Mouse (Mus musculus): ENCODE results near the gene Hdhd5. TPM values are rescaled to one million over a fixed set of nuclear protein-coding genes. Genes with fewer than 3 reads are reported as not detected.
A peak's percentile ranks its signal among the peaks of the same experiment; 100 is the strongest.

Gene Hdhd5
- total RNA-seq, 2 experiments from 2014 or later: 20.1 to 21.7 TPM

DNA sequence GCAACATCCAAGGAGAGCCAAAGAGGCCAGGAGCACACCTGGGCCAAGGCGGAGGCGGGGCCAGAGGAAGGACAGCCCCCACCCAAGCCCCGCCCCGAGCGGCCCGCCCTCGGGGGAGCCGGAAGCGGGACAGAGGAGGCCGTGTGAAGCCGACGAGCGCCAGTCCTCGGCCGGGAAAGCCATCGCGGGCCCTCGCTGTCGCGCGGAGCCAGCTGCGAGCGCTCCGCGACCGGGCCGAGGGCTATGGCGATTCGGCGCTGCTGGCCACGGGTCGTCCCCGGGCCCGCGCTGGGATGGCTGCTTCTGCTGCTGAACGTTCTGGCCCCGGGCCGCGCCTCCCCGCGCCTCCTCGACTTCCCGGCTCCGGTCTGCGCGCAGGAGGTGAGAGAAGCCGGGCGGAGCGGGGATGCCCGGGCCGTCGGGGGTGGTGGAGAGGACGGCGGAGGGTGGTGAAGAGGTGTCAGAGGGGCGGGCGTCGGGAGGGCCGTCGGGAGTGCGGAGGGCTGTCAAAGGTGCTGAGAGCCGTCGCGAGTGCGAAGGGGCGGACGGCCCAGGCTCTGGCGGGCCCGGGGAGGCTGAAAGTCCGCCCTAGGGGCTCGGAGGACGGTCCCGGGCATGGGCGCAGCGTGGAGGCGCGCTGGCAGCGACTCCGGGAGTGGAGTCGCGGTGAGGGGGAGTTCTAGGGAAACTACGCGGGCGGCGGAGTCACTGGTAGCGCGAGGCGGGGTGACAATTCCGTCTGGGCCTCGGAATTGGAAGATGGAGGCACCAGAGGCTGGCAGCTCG is 67.8 kb downstream of the Hdhd5 start, which contains the start of gene Il17ra:
Gene Il17ra, plus strand, starts transcription at position 162 of the 786 bp plus-strand sequence.
- intact Hi-C loops (cut with DNase I): no loop called here
- DNase-seq: peak; percentile 80 to 81

DNA sequence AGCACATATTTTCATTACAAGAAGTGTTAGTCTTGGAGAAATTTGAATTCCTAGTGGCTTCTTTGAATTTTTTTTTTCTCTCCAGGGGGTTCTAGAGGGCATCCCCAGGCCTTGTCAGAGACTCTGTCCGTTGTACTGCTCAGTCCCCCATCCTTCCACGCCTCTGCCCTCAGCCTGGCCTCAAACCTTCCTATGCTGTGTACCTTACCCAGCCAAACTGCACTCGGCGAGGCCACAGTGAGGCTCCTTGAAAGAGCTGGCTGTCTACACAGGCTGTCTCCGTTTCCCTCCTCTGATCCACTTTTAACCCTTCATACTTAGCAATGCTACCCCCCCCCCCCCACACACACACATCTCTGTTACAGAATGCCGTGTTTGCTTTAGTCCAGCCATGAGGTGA is 68.9 kb downstream of the Hdhd5 start:
- intact Hi-C loops (cut with DNase I): no loop called here
- DNase-seq: no peak

DNA sequence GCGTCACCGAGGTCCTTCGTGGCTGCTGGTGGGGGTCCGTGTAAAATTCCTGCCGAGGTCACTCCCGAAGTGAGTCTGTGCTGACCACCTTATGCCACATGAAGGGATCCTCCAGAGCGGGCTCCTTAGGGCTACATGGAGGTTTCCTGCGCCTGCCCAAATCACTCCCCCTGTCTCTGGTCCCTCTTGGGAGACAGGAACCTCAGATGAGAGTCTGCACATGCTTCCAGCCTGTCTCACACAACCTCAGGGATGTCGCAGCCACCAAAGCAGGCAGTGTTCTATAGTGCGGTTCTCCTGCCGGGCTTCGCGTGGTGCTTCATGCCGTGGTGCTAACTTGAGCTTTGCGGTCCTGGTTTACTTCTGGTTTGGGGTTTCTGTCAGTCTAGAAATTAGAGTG is 69.9 kb downstream of the Hdhd5 start:
- intact Hi-C loops (cut with DNase I): no loop called here
- DNase-seq: no peak

Other genes starting within 250 kb of the Hdhd5 start
- not detected for gene D330020A13Rik, start 237.0 kb downstream of the Hdhd5 start, total RNA-seq (2021)
- gene B4galnt3, start 236.8 kb downstream of the Hdhd5 start, total RNA-seq (2021): under 1 TPM; 0.29 to 0.50 TPM
- 10 to 100 TPM; 36.6 to 40.0 TPM for gene Kdm5a, start 167.2 kb downstream of the Hdhd5 start, total RNA-seq (2021)
- 1 to 10 TPM; 7.1 to 7.7 TPM for gene Ccdc77, start 166.9 kb downstream of the Hdhd5 start, total RNA-seq (2021)
- gene Il17ra, start 68.1 kb downstream of the Hdhd5 start, total RNA-seq (2021): 1 to 10 TPM; 3.3 to 5.4 TPM
- under 1 TPM in 1 of 2 experiments, not detected in 1; 0.05 TPM for gene Tmem121b, start 37.5 kb downstream of the Hdhd5 start, total RNA-seq (2021)
- gene Cecr2, start 135.1 kb upstream of the Hdhd5 start, total RNA-seq (2021): 10 to 100 TPM; 13.4 to 17.1 TPM
- under 1 TPM; 0.15 to 0.38 TPM for gene Slc25a18, start 242.3 kb upstream of the Hdhd5 start, total RNA-seq (2021)